Mouse (Mus musculus) left cerebral cortex, adult 8-10 months (tissue): ENCODE measurements around the gene Olfr1181. TPM values are rescaled to one million over a fixed set of nuclear protein-coding genes. Genes with fewer than 3 reads are reported as not detected.
"Not testable (repeated sequence)": the region's sequence is repeated elsewhere in the genome, so short reads cannot be mapped to it uniquely, and the experiment has no call there.

ENCODE experiments used
- DNase-seq, 2 experiments: peaks; one replicate each; pipeline ENCODE4 v3.0.0; 2022; ENCODE audit warnings: low spot score in 2 of 2
- total RNA-seq, 4 experiments: library from RNA; stranded (reverse); gene quantifications; 2 replicates each; pipeline ENCODE4 v1.2.4; 2022

Olfr1181 gene
- total RNA-seq, result not detected

DNA sequence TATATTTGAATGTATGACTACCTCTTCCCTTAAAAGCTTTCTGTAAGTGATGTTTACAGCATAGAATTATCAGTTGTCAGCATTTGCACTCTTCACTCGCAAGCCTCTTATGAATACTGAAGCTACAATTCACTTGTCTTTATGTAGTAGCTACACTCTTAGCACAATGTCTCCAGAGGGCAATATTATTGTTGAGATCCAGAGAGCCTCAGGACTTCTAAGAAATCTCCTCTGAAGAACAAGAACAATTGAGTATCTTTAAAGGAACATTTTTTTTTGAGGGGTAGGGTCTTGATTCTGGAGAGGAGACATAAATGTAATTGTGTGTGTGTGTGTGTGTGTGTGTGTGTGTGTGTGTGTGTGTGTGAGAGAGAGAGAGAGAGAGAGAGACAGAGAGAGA, at the start of gene Olfr1181:
TSS of gene Olfr1181 (minus strand) at position 101 of the 400 bp plus-strand sequence.
- no peak for DNase-seq

DNA sequence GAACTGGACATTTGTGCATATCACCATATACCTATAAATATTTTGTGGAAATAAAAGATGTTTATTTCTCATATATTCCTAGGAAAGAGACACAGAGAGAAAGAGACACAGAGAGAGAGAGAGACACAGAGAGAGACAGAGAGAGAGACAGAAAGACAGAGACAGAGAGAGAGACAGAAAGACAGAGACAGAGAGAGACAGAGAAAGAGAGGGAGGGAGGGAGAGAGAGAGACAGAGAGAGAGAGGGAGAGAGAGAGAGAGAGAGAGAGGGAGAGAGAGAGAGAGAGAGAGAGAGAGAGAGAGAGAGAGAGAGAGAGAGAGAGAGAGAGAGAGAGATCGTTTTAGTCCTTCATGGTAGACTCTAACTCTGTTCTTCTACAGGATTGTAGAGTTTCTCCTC, 28.6 kb upstream of the Olfr1181 start, which contains the start of gene Olfr1183:
TSS of gene Olfr1183 (plus strand) at position 301 of the 400 bp plus-strand sequence.
- DNase-seq, result not testable (repeated sequence)

DNA sequence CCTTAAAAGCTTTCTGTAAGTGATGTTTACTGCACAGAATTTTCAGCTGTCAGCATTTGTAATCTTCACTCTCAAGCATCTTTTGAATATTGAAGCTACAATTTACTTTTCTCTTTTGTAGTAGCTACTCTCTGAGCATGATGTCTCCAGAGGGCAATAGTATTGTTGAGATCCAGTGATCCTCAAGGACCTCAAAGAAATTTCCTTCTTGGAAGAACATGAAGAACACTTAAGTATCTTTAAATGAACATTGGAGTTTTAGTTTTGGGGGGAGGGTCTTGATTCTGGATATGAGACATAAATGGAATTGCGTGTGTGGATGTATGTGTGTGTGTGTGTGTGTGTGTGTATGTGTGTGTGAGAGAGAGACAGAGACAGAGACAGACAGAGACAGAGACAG, 23.1 kb upstream of the Olfr1181 start, which contains the start of gene Gm13757:
TSS of gene Gm13757 (minus strand) at position 101 of the 400 bp plus-strand sequence.
- DNase-seq, result no peak

DNA sequence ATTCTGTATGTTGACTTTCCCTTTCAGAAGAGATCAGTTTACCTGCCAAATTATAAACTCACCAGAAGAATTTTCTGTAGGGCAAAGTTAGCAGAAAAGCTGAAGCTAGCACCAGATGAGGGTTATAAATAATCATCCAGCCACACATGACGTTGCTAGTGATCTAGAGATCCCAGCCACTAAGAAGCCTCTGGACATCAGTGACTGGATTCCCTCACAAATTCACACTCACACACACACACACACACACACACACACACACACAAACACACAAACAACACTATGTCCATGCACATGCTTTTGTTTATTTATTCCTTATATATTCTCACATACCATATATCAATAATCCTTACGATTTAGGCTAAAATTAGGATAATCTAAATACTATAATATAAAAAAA, 6.9 kb downstream of the Olfr1181 start, which contains the start of gene Olfr1180:
TSS of gene Olfr1180 (minus strand) at position 101 of the 400 bp plus-strand sequence.
- DNase-seq, result no peak

DNA sequence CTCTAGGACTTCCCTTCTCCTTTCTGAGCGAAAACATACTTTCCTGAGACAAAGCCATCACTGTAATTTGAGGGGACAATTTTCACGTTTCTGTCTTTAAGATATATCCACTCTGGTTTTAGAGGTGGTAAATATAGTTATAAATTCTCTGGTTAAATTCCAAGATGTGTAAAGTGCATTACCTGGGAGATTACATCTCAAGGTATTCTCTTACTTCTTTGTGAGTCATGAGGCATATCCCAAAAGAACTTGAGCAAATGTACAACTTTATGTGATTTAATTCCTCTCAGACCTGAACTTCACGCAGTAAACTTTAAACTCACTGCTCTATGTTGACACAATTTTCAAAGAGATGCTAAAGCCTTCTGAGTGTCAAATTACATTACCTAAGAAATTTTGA, 19.6 kb downstream of the Olfr1181 start, which contains the start of gene Olfr1179:
TSS of gene Olfr1179 (minus strand) at position 101 of the 400 bp plus-strand sequence.
- DNase-seq, result no peak

DNA sequence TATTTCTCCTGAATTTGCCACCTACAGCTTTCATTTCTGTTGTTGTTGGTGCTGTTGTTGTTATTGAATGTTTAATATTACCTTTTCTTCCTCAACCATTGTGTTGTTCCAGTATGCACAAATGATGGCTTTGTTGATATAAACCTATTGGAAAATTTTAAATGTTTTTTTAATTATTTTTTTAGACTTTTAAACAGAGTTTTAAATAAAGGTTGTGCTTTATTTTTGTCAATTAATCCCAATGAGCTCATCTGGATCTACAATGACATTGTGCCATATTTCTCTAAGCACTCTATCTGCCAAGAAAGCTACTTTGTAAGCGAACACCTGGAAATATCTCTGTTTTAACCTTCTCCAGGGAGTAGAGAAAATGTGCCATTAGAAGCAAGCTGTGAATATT, 39.2 kb downstream of the Olfr1181 start, which contains the start of gene Olfr1178:
TSS of gene Olfr1178 (plus strand) at position 301 of the 400 bp plus-strand sequence.
- no peak for DNase-seq

Other genes starting within 250 kb of the Olfr1181 start
- gene Olfr1168, start 244.3 kb downstream of the Olfr1181 start, total RNA-seq, result not detected
- gene Olfr1170, start 197.8 kb downstream of the Olfr1181 start, total RNA-seq, result not detected
- gene Olfr1173, start 146.3 kb downstream of the Olfr1181 start, total RNA-seq, result not detected
- not detected for gene Olfr1174-ps, start 111.0 kb downstream of the Olfr1181 start, total RNA-seq
- not detected for gene Olfr1175-ps, start 99.0 kb downstream of the Olfr1181 start, total RNA-seq
- gene Olfr1176, start 89.5 kb downstream of the Olfr1181 start, total RNA-seq, result not detected
- gene Olfr1177-ps, start 79.7 kb downstream of the Olfr1181 start, total RNA-seq, result not detected
- gene Olfr1178, start 39.1 kb downstream of the Olfr1181 start, total RNA-seq, result not detected
- gene Olfr1179, start 19.7 kb downstream of the Olfr1181 start, total RNA-seq, result not detected
- not detected for gene Olfr1180, start 7.0 kb downstream of the Olfr1181 start, total RNA-seq
- not detected for gene Gm13757, start 23.0 kb upstream of the Olfr1181 start, total RNA-seq
- not detected for gene Olfr1183, start 28.7 kb upstream of the Olfr1181 start, total RNA-seq
- gene Olfr1184, start 57.4 kb upstream of the Olfr1181 start, total RNA-seq, result not detected
- not detected for gene Olfr1185-ps1, start 67.1 kb upstream of the Olfr1181 start, total RNA-seq
- gene Olfr1186, start 92.4 kb upstream of the Olfr1181 start, total RNA-seq, result not detected
- not detected for gene Olfr1188, start 130.8 kb upstream of the Olfr1181 start, total RNA-seq
- gene Olfr1189, start 160.3 kb upstream of the Olfr1181 start, total RNA-seq, result not detected
- gene Olfr1191-ps1, start 214.4 kb upstream of the Olfr1181 start, total RNA-seq, result under 1 TPM in 1 of 4 experiments, not detected in 3; 0.08 TPM
- not detected for gene Olfr1192-ps1, start 222.3 kb upstream of the Olfr1181 start, total RNA-seq
- not detected for gene Olfr1193, start 249.5 kb upstream of the Olfr1181 start, total RNA-seq